Mouse (Mus musculus): ENCODE results near the gene Pigr.
A peak's percentile ranks its signal among the peaks of the same experiment; 100 is the strongest.

Pigr gene

DNA sequence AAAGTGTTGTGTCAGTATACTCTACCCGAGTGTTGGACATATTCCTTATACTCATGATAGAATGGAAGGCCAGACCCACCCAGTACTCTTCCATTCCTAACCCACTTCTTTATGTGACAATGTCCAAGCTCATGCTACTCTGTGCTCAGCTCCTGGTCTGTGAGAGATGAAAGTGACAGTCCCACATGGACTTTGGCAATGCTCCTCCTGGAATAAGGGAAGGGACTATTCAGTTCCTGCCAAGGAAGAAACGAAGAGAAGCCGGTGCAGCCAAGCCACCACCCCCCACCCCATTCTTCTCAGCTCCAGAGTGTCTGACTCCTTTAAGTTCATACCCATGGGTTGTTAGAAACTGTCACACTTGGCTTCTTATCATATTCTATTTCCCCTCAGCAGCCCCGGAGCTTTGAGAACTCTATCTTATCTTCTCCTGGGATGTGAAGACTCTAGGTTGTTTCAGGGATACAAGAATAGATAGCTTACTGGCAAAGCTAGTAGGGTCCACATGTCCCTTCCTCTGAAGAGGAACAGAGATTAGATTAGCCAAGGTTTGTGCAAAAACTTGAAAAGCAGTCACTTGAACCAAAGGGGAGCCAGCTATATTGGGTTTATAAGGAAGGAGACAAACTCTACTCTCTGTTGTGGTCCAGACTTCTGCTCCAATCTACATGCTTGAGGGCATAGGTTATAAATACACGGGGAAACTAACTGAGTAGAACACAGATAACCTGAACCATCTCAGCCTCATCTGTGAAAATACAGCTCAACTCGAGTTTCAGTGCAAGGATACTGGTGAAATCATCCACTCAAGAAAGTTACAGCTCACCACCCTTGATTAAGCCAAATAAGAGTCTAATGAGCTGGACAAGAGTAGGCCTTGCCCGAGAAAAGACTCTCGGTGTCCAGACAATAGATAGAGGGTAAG lies 3.7 kb downstream of the Pigr start:
- DNase-seq (ENCODE audit: low spot score in 2 of 2) = no peak

DNA sequence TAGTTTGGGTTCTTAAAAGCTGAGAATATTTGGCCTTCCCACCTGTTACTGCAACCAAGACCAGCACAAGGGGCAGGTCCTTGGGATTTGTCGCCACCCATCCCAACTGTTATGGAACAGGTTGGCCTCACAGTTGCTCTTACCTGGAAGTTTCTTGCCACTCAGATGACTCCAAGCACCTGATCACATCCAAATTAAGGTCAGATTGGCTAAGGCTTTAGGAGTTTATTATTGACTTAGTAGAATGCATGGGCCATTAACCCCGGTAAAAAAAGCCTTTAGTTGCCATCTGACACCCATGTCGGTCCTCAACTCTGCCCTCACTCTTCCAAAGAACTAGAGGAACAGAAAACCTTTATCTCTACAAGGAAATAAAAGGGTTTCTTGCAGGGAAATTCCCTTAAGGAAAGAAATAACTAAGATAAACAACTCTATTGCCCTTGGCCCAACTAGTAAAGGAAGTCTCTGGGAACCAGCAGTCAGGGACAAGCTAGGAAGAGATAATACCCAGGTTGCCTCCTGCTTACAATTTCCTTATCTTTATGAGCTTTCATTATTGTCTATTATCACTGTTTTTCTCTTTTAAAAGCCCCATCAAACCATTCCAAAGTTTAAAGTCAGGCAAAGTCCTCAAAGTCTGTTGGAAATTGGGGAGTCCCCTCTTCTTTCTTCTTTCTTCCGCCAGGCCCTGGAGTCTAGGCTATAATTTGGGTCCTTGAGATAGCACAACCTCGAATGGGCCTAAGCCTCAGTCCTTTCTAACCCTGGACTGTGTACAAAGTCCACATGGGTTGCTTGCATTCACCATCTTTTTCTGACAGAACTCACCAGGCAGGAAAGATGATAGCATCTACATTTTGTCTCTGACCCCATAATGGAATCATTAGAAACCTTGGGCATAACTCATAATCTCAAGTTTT lies 6.0 kb downstream of the Pigr start:
- no peak for DNase-seq (ENCODE audit: low spot score in 2 of 2)

DNA sequence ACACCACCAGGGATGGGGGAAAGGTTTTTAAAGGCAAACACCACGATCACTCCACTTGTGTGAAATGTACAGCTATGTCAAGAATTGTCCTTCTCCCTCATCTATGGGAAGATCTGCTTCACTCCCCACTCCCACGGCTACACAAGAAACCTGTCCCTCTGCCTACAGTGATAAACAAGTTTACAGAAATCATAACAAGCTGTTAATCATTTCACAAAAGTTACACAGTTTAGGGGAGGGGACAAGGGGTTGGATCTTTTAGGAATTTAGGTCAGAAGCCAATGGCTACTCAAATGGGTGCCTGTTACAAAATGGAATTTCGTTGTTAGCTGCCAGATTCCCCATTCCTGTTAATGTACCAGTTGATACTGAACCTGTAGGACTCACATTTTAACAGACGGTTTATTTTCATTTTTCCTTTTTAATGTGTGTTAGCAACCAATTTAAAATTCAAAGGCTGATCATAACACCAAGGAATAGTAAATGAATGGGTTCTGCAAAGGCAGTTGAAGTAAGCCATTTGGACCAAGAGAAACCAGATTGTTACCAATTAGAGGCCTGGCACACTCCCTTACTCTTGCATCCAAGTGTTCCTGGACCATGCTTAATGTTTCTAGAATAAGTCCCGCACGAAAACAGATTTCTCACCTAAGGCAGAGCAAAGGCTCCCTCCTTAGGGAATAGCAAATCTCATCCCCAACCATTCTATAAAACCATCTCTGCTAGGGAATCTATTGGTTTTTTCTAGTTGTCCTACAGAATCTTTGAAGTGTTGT lies 8.9 kb downstream of the Pigr start:
- DNase-seq (ENCODE audit: low spot score in 2 of 2) = no peak

DNA sequence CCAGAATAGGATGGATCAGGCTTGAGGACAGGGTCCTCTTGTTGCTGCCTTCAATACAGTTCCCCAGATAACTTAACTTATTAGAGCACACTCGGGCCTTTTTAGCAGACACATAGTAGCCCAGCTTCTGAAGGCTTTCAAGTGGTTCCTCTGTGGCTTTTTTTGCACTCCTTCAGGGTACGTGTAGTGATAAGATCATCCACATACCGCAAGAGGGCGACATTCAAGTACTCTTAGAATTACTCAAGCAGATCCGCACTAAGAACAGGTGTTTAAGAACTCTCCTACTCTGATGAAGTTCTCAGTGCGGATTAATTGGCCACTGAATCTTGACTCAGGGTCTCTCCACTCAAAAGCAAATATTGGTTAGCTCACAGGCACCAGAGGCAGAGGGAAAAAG lies 11.8 kb downstream of the Pigr start:
- peak; percentile 61 to 77 for DNase-seq (ENCODE audit: low spot score in 2 of 2)

DNA sequence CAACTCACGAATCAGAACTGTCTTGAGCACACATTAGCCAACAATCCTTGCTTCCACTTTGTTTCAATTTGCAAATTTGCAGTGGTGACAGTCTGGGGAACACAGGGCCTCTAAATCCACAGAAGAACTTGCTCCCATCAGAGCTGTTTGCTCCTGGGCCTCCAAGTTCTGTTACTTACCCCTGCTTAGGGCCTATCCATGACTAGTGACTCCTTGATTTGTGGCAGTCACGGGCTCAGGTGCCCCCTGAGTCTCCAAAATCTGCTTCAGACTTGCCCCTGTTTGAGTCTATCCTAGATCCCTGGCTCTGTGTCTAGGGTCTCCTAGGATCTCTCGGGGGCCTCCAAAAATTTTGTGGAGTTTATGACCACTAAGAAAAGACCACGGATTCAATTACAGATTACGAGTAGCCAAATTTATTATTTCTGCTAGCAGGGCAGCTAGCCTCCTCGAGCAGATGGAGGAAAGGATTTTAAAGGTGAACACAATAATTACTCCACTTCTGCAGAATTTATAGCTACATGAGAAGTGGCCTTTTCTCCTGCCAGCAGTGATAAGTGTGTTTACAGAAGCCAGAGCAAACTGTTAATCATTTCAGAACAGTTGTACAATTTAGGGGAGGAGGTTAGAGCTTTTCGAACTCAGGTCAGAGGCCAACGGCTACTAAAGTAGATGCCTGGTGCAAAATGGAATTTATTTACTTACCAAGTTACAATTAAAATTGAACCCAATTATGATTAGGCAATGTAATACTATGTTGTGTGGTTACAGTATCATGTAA lies 14.3 kb downstream of the Pigr start:
- no peak for DNase-seq (ENCODE audit: low spot score in 2 of 2)

DNA sequence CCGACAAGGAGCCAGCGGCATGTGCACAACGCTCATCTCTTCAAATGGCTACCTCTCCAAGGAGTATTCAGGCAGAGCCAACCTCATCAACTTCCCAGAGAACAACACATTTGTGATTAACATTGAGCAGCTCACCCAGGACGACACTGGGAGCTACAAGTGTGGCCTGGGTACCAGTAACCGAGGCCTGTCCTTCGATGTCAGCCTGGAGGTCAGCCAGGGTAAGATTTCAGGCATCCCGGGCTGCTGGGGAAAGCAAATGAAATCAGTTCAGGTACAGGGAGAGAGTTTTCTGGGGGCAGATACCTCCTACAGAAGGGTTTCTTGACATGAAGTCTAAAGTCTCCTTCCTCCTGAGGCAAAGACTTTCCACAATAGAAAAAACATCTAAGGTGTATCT lies 15.1 kb downstream of the Pigr start:
- no peak for DNase-seq (ENCODE audit: low spot score in 2 of 2)

DNA sequence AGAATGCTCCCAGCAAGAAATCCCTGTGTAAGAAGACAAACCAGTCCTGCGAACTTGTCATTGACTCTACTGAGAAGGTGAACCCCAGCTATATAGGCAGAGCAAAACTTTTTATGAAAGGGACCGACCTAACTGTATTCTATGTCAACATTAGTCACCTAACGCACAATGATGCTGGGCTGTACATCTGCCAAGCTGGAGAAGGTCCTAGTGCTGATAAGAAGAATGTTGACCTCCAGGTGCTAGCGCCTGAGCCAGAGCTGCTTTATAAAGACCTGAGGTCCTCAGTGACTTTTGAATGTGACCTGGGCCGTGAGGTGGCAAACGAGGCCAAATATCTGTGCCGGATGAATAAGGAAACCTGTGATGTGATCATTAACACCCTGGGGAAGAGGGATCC lies 18.0 kb downstream of the Pigr start:
- DNase-seq (ENCODE audit: low spot score in 2 of 2) = no peak

DNA sequence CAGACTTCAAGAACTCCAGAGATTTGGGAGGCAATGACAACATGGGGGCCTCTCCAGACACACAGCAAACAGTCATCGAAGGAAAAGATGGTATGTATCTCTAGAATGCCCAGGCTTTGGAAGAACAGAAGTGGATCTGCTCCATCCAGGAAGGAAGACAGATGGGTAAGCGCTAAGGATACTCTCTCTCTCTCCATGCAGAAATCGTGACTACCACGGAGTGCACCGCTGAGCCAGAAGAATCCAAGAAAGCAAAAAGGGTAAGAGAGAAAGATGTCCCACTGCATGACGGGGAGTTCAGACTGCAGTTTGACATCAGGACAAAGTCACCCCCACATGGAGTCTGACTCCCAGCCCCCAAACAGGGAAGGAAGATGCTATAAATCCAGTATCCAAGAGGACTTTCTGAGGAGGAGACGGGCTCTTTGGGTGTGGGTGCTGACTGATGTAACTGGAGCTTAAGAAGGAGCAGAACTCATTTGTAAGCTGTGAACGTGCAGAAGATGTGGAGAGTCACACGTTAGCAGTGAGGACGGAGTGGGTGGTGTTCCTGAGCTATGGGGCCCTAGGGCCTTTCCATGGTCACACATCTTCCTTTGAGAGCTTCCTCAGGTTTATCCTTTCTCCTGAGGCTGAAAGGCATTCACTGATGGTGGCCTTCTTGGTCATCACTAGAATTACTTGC lies 23.2 kb downstream of the Pigr start:
- DNase-seq (ENCODE audit: low spot score in 2 of 2) = no peak

DNA sequence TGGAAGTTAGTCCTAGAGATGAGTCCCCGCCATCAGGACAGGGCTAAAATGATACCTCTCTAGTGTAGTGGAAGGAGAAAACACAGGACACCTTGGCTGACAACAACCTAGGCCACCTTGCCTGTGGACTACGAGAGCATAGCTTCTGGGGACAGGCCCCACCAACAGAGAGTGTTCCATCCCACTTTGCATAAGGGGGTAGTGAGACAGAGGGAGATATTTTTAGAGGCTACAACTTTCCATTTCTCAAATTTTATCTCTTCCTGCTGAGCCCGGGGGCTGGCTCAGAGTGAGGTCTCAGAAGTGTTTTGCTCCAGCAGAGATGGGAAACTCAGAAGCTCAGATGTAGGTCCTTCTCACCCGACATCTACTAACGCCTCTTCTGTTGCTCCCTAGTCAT lies 23.9 kb downstream of the Pigr start:
- DNase-seq (ENCODE audit: low spot score in 2 of 2) = peak in 1 of 2 experiments; percentile 21

DNA sequence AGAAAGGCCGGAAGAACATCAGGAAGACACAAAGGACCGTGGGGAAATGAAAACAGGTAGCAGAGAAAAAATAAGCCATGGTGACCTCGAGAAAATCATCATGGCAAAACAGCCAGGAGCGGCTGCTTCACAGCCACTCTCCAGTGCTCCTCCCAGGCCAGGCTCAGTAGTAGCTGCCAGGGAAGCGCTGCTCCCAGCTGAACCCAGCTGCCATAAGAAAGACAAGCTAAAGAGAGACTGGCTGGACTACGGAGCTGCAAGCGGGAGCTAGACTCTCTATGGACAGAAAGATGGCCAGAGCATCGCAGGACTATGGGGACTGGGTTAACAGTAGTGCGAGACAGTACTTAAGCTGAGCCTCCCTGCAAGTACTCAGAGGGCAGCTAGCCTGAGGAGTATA lies 28.3 kb downstream of the Pigr start:
- no peak for DNase-seq (ENCODE audit: low spot score in 2 of 2)

DNA sequence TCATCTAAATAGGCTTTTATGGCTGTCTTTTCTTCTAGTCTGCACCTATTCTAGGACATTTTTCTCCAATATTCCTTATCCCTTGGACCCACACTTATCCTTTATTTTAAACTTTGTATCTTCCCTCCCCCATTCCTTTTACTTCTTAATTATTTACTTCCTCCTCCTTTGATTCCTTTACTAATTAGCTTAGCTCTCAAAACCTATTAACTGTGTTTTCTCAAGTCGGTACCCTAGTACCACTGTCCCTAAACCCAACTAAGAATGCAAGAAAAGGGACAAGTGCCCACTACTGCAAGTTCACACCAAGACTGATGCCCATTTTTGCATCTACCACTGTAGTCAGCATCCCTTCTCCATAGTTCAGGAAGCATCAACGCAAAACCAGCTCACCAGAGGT lies 29.2 kb downstream of the Pigr start:
- DNase-seq (ENCODE audit: low spot score in 2 of 2) = no peak

DNA sequence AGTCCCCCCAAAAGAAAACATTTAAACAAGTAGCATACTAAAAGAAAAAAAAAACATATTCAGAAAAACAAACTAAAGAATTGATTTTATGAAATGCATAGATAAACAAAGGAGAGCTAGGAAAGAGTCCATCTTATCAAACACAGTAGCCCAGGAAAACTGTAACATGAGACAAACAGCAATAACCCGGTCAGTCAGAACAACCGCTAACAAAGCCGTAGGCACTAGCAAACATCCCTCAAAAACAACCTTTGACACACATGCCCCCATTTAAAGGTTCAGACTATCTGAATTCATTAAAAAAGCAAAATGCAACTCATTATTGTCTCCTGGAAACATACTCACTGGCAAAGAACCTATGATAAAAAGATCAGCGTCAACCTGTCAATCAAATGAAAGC lies 31.0 kb downstream of the Pigr start:
- no peak for DNase-seq (ENCODE audit: low spot score in 2 of 2)

DNA sequence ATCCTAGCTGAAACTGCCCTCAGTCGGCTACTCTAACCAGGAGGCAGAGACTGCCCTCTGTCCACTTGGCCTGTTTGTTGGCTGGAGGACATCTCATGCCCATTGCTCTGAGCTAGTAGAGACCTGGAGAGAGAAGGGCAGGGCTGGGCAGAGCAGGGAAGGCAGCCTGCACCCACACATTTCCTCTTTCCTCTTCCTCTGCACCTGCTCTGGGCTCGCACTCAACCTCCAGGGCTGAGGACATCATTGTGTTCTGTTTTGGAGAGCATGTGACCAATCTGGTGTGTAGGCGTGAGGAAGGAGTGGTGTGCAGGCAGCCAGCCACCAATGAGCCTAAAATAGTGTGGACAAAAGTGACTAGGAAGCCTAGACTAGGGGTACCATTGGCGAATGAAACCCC lies 37.8 kb downstream of the Pigr start:
- DNase-seq (ENCODE audit: low spot score in 2 of 2) = peak in 1 of 2 experiments; percentile 51

DNA sequence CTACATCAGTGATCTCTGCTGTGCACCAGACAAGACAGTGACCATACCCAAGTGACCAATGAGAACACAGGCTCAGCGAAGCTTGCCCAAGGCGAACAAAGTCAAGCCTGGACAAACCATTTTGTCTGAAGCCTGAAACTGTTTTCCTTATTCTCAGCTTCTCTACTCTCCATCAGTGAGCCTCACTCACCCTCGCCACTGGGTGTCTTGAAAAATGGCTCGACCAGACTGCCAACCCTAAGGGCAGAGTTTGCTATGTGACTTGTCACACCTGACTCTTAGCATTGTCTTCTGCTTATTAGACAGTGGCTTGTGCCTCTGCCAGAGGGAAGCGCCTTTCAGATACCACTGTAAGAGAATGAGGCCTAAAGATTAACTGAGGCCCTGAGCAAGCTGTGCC lies 38.3 kb downstream of the Pigr start:
- DNase-seq (ENCODE audit: low spot score in 2 of 2) = no peak

DNA sequence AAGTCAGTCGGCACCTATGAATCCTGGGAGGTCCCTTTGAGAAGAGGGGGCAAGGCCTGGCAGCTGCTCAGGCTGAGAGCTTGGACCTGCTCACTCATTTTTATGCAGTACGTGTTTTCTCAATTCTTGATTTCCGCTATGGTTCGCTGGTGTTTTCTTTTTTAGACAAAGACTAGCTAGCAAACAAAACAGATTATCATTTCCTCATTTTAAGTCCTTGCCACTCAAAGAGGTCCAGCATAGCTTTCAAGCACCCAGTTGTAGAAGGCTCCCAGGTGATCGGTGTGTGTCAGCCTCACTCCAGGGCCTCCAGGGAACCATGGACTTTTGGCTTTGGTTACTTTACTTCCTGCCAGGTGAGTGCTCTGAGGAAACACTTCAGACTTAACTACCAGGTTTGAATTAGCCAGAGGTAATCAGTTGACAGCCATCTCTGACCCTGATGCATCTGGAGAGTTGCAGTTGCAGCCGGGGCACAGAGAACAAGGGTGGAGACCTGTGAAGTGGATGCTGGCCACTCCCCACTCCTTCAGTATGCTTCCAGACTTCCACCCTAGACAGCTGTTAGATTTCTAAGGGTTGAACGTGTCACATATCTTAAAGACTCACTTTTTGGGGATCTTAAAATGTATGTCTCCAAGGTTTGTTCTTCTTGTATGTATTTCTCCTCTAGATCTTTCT lies 39.2 kb downstream of the Pigr start, which contains the start of gene Fcmr:
Gene Fcmr, plus strand, starts transcription at position 129 of the 681 bp plus-strand sequence.
- no peak for DNase-seq (ENCODE audit: low spot score in 2 of 2)

DNA sequence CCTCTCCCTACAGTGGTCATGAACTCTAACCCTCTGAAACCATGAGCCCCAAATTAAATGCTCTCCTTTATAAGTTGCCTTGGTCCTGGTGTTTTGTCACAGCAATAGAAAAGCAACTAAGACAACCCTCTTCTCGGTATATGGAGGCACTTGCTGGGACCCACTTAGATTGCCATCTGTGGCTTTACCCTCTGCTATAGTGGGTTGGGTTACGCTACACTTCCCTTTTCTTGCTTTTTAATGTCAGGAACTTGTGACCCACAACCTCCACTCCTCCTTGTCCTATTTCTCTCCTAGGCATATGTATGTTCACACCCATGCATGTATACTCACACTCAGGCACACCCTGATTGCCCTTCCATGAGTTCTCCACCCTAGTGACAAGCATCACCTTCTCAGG lies 46.4 kb downstream of the Pigr start:
- no peak for DNase-seq (ENCODE audit: low spot score in 2 of 2)

DNA sequence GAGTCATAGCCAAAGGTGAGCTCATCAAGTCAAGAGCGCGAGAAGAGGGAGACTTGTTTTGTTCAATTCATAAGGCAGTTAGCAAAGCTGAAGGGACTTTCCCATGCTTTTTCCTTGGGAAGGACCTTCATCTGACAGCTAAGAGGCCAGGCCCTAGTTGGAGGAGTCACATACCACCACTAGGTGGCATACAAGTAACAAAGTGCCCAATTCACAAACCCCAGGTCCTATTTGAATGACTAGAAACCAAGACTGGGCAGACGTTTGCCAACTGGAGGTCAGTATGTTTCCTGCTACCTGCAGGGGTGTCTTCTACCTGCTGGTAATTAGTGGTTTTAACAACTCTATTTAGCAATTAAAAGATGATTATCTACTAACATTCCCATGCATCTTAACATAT lies 48.7 kb downstream of the Pigr start:
- DNase-seq (ENCODE audit: low spot score in 2 of 2) = no peak

DNA sequence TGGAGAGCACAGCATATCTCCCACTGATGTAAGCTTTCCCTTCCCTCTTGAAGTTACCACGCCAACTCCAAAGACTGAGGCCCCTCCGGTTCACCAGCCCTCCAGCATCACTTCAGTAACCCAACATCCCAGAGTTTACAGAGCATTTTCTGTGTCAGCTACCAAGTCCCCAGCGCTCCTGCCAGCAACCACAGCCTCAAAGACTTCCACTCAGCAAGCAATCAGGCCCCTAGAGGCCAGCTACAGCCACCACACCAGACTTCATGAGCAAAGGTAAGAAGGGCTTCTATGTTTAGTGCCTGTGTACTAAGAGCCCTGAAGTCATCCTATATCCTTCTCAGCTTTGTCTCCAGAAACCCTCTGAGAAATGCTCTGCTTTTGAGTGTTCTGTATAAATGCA lies 49.4 kb downstream of the Pigr start:
- no peak for DNase-seq (ENCODE audit: low spot score in 2 of 2)

DNA sequence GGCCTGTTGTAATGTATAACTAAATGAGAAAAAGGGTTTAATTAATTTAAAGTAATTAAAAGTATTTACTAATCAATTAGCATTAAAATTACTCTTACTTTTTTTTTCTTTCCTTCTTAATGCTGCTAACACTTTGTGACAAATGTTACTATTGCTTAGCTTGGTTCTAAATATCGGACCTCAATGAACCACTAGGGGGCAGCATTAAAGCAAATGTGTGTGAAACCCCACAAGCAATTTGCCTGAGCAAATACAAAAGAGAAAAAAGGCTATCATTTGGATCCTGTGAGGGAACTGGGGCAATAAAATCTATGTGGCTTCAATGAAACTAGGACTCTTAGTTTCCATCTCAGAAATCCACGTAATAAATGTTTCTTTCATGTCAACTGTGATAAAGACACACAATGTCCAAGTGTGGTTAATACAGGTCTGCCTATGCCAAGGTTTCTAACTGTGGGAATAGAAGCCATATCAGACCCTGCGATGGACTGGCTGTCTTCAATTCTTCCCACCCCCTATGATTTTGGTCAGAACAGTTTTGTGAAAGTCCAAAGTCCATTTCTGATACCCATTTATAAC lies 50.5 kb downstream of the Pigr start:
- DNase-seq (ENCODE audit: low spot score in 2 of 2) = peak in 1 of 2 experiments; percentile 28

Measured in spleen, postnatal 4 days (tissue).